Mouse (Mus musculus) MEL (cell line): ENCODE data around the gene Fblim1. TPM values are rescaled to one million over a fixed set of nuclear protein-coding genes. Genes with fewer than 3 reads are reported as not detected.

Source experiments
- DNase-seq: peaks from one replicate; pipeline ENCODE4 v3.0.0; 2011; ENCODE audit warnings: low read depth, low spot score
- H3K27ac ChIP-seq: 2 replicates; pipeline ENCODE4 v1.5.1; 2012; ENCODE audit warnings: low read depth, mild to moderate bottlenecking, control low read depth, low read length, moderate library complexity; ENCODE audit not compliant: control insufficient read depth
- H3K27me3 ChIP-seq, 2 experiments: fragments of 150-350 bp in 1 of 2; sonication (generic) in 1 of 2; 2 replicates each; pipeline ENCODE4 v1.6.1; 2012; ENCODE audit warnings: low read length in 2 of 2, mild to moderate bottlenecking in 2 of 2, improper control_type of control experiment in 1 of 2, moderate library complexity in 1 of 2; ENCODE audit not compliant: insufficient read depth in 2 of 2, control insufficient read depth in 1 of 2
- H3K36me3 ChIP-seq, 2 experiments: 2 replicates each; pipeline ENCODE4 v1.6.1; 2012 to 2014; ENCODE audit warnings: low read length in 2 of 2, improper control_type of control experiment in 1 of 2, inconsistent platforms in 1 of 2, mild to moderate bottlenecking in 1 of 2; ENCODE audit not compliant: insufficient read depth in 2 of 2, control insufficient read depth in 1 of 2
- H3K4me1 ChIP-seq, 2 experiments: fragments of 150-350 bp in 1 of 2; sonication (generic) in 1 of 2; 2 replicates each; pipeline ENCODE4 v1.6.1; 2012; ENCODE audit warnings: low read length in 2 of 2, improper control_type of control experiment in 1 of 2, mild to moderate bottlenecking in 1 of 2; ENCODE audit not compliant: insufficient read depth in 2 of 2, control insufficient read depth in 1 of 2
- H3K4me3 ChIP-seq, 2 experiments: fragments of 150-350 bp in 1 of 2; sonication (generic) in 1 of 2; 2 replicates each; pipeline ENCODE4 v1.5.1; 2012; ENCODE audit warnings: low read depth in 2 of 2, low read length in 2 of 2, mild to moderate bottlenecking in 2 of 2, moderate library complexity in 2 of 2, control low read depth in 1 of 2, improper control_type of control experiment in 1 of 2; ENCODE audit not compliant: control insufficient read depth in 1 of 2, insufficient read depth in 1 of 2
- H3K79me2 ChIP-seq: 2 replicates; pipeline ENCODE4 v1.6.1; 2012; ENCODE audit warnings: mild to moderate bottlenecking, low read length, moderate library complexity; ENCODE audit not compliant: control insufficient read depth, poor library complexity, insufficient read depth
- H3K9ac ChIP-seq: 2 replicates; pipeline ENCODE4 v1.6.1; 2012; ENCODE audit warnings: low read depth, mild to moderate bottlenecking, control low read depth, low read length, moderate library complexity; ENCODE audit not compliant: control insufficient read depth, poor library complexity, severe bottlenecking
- H3K9me3 ChIP-seq: fragments of 150-350 bp; sonication (generic); replicated peaks from 2 replicates; pipeline ENCODE4 v1.6.1; 2012; ENCODE audit warnings: mild to moderate bottlenecking, low read length, improper control_type of control experiment, moderate library complexity; ENCODE audit not compliant: insufficient read depth
- BHLHE40 ChIP-seq: IDR thresholded peaks from 2 replicates; pipeline ENCODE4 v1.6.1; 2012; ENCODE audit warnings: low read depth, mild to moderate bottlenecking, inconsistent platforms, low read length, improper control_type of control experiment, borderline replicate concordance
- CHD1 ChIP-seq: IDR thresholded peaks from 2 replicates; pipeline ENCODE4 v1.6.1; 2012; ENCODE audit warnings: low read depth, mild to moderate bottlenecking, inconsistent platforms, low read length, improper control_type of control experiment
- CHD2 ChIP-seq: IDR thresholded peaks from 2 replicates; pipeline ENCODE4 v1.6.1; 2011; ENCODE audit warnings: low read length, improper control_type of control experiment
- E2F4 ChIP-seq: IDR thresholded peaks from 2 replicates; pipeline ENCODE4 v1.6.1; 2011; ENCODE audit warnings: low read depth, low read length, improper control_type of control experiment, borderline replicate concordance
- ELF1 ChIP-seq: IDR thresholded peaks from 2 replicates; pipeline ENCODE4 v1.6.1; 2014; ENCODE audit warnings: low read depth, mild to moderate bottlenecking, inconsistent platforms, low read length, improper control_type of control experiment, moderate library complexity
- GABPA ChIP-seq: IDR thresholded peaks from 2 replicates; pipeline ENCODE4 v1.6.1; 2012; ENCODE audit warnings: low read depth, mild to moderate bottlenecking, inconsistent platforms, low read length, improper control_type of control experiment, moderate library complexity
- GATA1 ChIP-seq: IDR thresholded peaks from 2 replicates; pipeline ENCODE4 v1.6.1; 2011; ENCODE audit warnings: low read depth, low read length, improper control_type of control experiment
- HCFC1 ChIP-seq: IDR thresholded peaks from 2 replicates; pipeline ENCODE4 v1.6.1; 2012; ENCODE audit warnings: low read depth, mild to moderate bottlenecking, inconsistent platforms, low read length, improper control_type of control experiment, moderate library complexity
- KAT2A ChIP-seq: conservative IDR thresholded peaks from 2 replicates; pipeline ENCODE4 v1.6.1; 2012; ENCODE audit warnings: low read depth, low read length, improper control_type of control experiment, inconsistent platforms
- MAX ChIP-seq: IDR thresholded peaks from 2 replicates; pipeline ENCODE4 v1.6.1; 2011; ENCODE audit warnings: low read length, improper control_type of control experiment
- MXI1 ChIP-seq: IDR thresholded peaks from 2 replicates; pipeline ENCODE4 v1.6.1; 2011; ENCODE audit warnings: mild to moderate bottlenecking, low read depth, low read length, improper control_type of control experiment
- MYC ChIP-seq: IDR thresholded peaks from 2 replicates; pipeline ENCODE4 v1.6.1; 2011; ENCODE audit warnings: low read depth, mild to moderate bottlenecking, low read length, improper control_type of control experiment, moderate library complexity
- NELFE ChIP-seq: IDR thresholded peaks from 2 replicates; pipeline ENCODE4 v1.6.1; 2011; ENCODE audit warnings: low read depth, low read length, improper control_type of control experiment
- NRF1 ChIP-seq: IDR thresholded peaks from 2 replicates; pipeline ENCODE4 v1.6.1; 2014; ENCODE audit warnings: low read depth, mild to moderate bottlenecking, inconsistent platforms, low read length, improper control_type of control experiment, moderate library complexity; ENCODE audit not compliant: poor library complexity, insufficient read depth, severe bottlenecking
- POLR2A ChIP-seq, 2 experiments: IDR thresholded peaks; 2 replicates each; pipeline ENCODE4 v1.6.1; 2011 to 2012; ENCODE audit warnings: low read length in 2 of 2, mild to moderate bottlenecking in 2 of 2, control low read depth in 1 of 2, improper control_type of control experiment in 1 of 2, low read depth in 1 of 2, moderate library complexity in 1 of 2; ENCODE audit not compliant: control insufficient read depth in 1 of 2, insufficient read depth in 1 of 2, poor library complexity in 1 of 2
- POLR2AphosphoS5 ChIP-seq: IDR thresholded peaks from 2 replicates; pipeline ENCODE4 v1.6.1; 2012; ENCODE audit warnings: low read depth, borderline replicate concordance, mild to moderate bottlenecking, inconsistent platforms, low read length, moderate library complexity, mixed read lengths
- SIN3A ChIP-seq: IDR thresholded peaks from 2 replicates; pipeline ENCODE4 v1.6.1; 2012; ENCODE audit warnings: low read length, improper control_type of control experiment, inconsistent platforms
- SMC3 ChIP-seq: IDR thresholded peaks from 2 replicates; pipeline ENCODE4 v1.6.1; 2011; ENCODE audit warnings: low read depth, low read length, improper control_type of control experiment
- TCF12 ChIP-seq: IDR thresholded peaks from 2 replicates; pipeline ENCODE4 v1.6.1; 2014; ENCODE audit warnings: low read depth, mild to moderate bottlenecking, inconsistent platforms, low read length, improper control_type of control experiment, moderate library complexity
- UBTF ChIP-seq: IDR thresholded peaks from 2 replicates; pipeline ENCODE4 v1.6.1; 2012; ENCODE audit warnings: low read depth, mild to moderate bottlenecking, inconsistent platforms, low read length, improper control_type of control experiment, moderate library complexity, borderline replicate concordance; ENCODE audit not compliant: insufficient read depth
- ZC3H11A ChIP-seq: IDR thresholded peaks from 2 replicates; pipeline ENCODE4 v1.6.1; 2012; ENCODE audit warnings: low read depth, mild to moderate bottlenecking, inconsistent platforms, low read length, improper control_type of control experiment
- ZKSCAN1 ChIP-seq: IDR thresholded peaks from 2 replicates; pipeline ENCODE4 v1.6.1; 2012; ENCODE audit warnings: low read depth, mild to moderate bottlenecking, inconsistent platforms, low read length, improper control_type of control experiment, moderate library complexity
- ZMIZ1 ChIP-seq: IDR thresholded peaks from 2 replicates; pipeline ENCODE4 v1.6.1; 2012; ENCODE audit warnings: low read depth, mild to moderate bottlenecking, inconsistent platforms, low read length, improper control_type of control experiment, moderate library complexity
- polyA plus RNA-seq, 2 experiments: library from polyadenylated mRNA; stranded (reverse) in 1 of 2; unstranded in 1 of 2; fragments of >175 nt in 1 of 2; fragments of >200 nt in 1 of 2; gene quantifications; 2 replicates each; pipeline versions ENCODE4 v1.2.1 to v1.2.4; 2012; ENCODE audit warnings: low replicate concordance in 2 of 2, low read depth in 1 of 2; ENCODE audit not compliant: insufficient read length in 2 of 2, insufficient read depth in 1 of 2, missing spikeins in 1 of 2
- total RNA-seq: library from RNA; depleted of rRNA; stranded (reverse); fragments of 300-350 nt; gene quantifications from 2 replicates; pipeline ENCODE4 v1.2.3, GENCODE M21; 2012

Fblim1 gene
- total and polyA plus RNA-seq, 3 experiments: not detected

DNA sequence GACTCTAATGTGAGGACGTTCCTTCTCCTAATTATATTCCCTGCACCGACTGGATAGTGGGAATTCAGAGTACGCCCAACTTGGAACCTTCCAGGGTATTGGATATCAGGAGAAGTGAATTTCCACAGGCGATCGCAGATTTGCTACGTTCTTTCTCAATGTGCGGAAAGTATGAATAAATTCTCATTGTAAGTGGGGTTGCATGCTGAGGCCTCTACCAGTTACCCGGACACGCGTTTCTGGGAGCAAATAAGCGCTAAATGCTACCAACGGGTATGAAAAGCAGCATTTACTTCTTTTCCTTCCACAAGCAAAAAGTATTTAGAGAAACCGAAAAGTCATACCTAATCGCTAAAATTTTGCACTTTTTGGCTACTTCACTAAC, 68.7 kb downstream of the Fblim1 start:
- Histone ChIP-seq H3K27ac (peak overlapping the region; percentile 74), H3K36me3 (peaks cover 0 to 24% of the 10 kb centered on the region in 2 experiments; a peak in 2 of 4 replicates)

DNA sequence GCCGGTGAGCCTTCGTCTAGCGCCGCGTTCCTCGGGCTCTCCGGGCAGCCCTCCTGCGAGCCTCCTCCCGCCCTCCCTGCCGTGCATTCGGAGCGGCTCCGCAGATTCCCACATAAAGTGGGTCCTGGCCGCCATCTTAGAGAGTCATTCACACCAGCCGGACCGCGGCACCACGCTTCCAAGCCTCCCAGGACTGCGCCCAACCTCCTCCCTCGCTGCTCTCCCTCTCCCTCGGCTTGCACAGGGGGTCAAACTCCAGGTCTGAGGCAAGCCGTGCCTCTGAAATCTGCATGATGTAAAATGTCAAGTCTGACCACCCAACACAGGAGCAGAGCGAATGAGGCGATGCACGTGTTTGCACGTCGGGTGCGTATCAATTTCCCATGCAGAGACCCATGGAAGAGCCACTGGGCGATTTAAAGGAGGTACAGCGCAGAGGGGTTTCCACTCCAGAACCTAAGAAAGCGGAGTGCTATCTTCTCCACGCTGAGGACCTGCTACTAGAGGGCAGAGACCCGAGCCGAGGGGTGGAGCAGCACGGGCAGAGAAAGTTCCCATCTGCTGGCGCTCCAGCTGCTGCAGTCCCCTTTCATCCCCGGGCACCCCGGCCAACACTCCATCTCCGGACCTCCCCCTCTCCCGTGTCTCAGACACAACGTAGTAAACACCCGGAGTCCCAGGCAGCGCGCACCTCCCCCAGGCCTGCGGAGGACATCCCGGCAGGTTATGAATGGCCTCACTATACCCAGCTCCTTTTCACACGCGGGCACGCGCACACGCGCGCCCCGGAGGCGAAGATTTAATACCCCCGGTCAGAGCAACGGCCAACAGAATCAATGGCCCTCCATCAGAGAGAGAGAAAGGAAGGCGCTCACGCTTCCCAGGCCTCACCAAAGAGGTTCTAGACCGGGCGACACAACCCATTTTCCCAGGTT, 69.3 kb downstream of the Fblim1 start:
- Histone ChIP-seq H3K27me3 (no peaks in the 10 kb centered on the region), H3K9me3 (no peaks in the 10 kb centered on the region), H3K36me3 (peaks cover 0 to 20% of the 10 kb centered on the region in 2 experiments; a peak in 2 of 4 replicates)
- DNase-seq: peak; percentile 72
- TF ChIP-seq MAX: peak; percentile 78
- TF ChIP-seq SIN3A: peak; percentile 71
- no peak for TF ChIP-seq KAT2A
- no peak for TF ChIP-seq ELF1
- TF ChIP-seq ZKSCAN1: no peak
- TF ChIP-seq BHLHE40: 0 out of 2 replicates have a peak, but pooled peaks have one; percentile 57
- no peak for TF ChIP-seq ZMIZ1
- no peak for TF ChIP-seq POLR2AphosphoS5
- no peak for TF ChIP-seq ZC3H11A
- TF ChIP-seq TCF12: no peak
- TF ChIP-seq HCFC1: no peak
- TF ChIP-seq GATA1: no peak
- TF ChIP-seq CHD2: no peak
- no peak for TF ChIP-seq GABPA
- no peak for TF ChIP-seq CHD1
- peak; percentile 35; the same call in 1 of the 2 replicates for TF ChIP-seq NRF1
- peak; percentile 83 for TF ChIP-seq MYC
- TF ChIP-seq MXI1: peak; percentile 95
- TF ChIP-seq UBTF: no peak
- no peak for TF ChIP-seq NELFE
- no peak for TF ChIP-seq SMC3
- no peak for TF ChIP-seq E2F4
- peak; percentile 10 to 37; a peak in 1 of 4 replicates for TF ChIP-seq POLR2A (IDR thresholded peaks at IDR 0.05; ENCODE audit: control insufficient read depth in 1 of 2, insufficient read depth in 1 of 2, low read depth in 1 of 2, low read length in 2 of 2, poor library complexity in 1 of 2)
- TF ChIP-seq, all 39 proteins: peak for 7
- Histone ChIP-seq H3K9ac (peak overlapping the region; percentile 99), H3K79me2 (peaks cover 70% of the 10 kb centered on the region), H3K4me3 (peak overlapping the region; percentile 74 to 98), H3K4me1 (peaks cover 11 to 14% of the 10 kb centered on the region in 2 experiments), H3K27ac (peak overlapping the region; percentile 48)

More for the DNA sequence above, 68.7 kb downstream of the Fblim1 start:
- Histone ChIP-seq H3K27me3 (no peaks in the 10 kb centered on the region), H3K79me2 (peaks cover 64% of the 10 kb centered on the region), H3K9ac (peak overlapping the region; percentile 99), H3K9me3 (no peaks in the 10 kb centered on the region), H3K4me1 (peaks cover 11 to 18% of the 10 kb centered on the region in 2 experiments), H3K4me3 (peak overlapping the region; percentile 74 to 98)
- 0 out of 2 replicates have a peak, but pooled peaks have one; percentile 27 for TF ChIP-seq MYC
- peak; percentile 40; the same call in 1 of the 2 replicates for TF ChIP-seq MXI1
- TF ChIP-seq GABPA: no peak
- peak; percentile 61 for DNase-seq
